Mouse (Mus musculus): ENCODE data around the gene Olfr544. TPM values are rescaled to one million over a fixed set of nuclear protein-coding genes. Genes with fewer than 3 reads are reported as not detected.

Gene Olfr544
- total RNA-seq, 2 experiments from 2014 or later = not detected

DNA sequence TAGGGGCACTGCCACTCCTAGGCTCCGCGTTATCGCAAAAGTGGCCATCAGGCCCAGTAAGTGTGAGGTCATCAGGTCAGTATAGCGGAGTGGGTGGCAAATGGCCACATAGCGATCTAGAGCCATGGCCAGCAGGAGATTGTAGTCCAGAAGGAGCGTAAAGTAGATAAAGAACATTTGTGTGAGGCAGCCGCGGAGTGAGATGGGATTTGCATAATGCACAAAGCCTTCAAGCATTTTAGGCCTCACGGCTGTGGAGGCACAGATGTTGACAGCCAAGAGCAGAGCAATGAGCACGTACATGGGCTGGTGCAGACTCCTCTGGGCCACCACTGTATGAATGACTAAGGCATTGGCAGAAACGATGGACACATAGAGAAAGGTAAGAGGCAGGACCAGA lies 10.7 kb downstream of the Olfr544 start:
- no peak for DNase-seq

DNA sequence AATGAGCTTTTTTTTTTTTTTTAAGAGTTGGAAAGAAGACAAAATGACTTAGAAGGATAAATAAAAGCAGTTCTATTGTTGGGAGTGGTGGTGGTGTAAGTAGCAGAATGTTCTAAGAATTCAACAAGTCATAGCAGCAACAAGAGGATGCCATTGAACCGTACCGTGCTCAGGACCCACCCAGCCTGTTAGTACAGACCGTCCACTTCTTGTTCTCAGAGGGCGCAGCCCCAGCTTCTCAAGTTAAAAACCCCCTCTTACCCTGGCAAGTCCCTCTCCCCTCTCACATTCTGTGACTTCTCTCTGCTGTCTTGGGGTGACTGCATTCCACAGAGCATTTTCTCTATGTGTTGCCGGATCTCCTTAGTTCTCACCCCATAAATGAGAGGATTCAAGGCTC lies 11.5 kb downstream of the Olfr544 start:
- no peak for DNase-seq

DNA sequence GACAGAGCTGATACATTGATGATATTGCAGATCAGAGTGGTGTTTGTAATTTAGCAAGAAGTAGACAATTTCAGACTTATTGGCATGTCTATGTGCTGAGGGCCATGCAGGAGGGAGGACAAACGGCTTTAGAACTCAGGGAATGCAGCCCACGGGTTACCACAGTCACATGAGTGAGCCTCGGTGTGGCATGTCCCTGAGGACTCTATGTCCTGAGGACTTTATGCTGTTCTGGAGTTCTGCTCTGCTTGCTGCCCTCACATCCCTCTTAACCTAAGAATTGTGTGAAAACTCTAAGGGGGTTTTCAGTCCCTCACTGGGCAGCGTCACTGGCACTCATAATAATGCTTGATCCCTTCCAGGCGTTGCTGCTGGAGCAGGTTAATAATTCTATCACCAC lies 15.4 kb downstream of the Olfr544 start:
- no peak for DNase-seq

DNA sequence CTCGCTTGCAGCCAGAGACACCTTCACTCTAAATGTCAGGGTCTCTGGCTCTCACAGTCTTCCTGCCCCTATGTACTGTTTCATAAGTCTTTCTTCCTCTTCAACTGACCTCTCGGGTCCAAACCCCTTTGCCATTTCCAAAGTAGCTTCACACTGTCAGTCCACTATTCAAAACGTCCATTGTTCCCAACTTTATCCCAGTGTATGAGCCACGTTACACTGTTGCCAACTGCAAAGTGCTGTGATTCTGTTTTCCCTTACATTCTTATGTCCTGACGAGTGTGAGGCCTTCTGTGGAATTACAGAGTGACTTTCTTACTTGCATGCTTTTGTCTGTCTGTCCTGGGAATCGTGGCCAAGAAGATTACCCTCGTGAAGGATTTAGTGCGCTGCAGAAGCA lies 20.5 kb downstream of the Olfr544 start:
- DNase-seq = no peak

DNA sequence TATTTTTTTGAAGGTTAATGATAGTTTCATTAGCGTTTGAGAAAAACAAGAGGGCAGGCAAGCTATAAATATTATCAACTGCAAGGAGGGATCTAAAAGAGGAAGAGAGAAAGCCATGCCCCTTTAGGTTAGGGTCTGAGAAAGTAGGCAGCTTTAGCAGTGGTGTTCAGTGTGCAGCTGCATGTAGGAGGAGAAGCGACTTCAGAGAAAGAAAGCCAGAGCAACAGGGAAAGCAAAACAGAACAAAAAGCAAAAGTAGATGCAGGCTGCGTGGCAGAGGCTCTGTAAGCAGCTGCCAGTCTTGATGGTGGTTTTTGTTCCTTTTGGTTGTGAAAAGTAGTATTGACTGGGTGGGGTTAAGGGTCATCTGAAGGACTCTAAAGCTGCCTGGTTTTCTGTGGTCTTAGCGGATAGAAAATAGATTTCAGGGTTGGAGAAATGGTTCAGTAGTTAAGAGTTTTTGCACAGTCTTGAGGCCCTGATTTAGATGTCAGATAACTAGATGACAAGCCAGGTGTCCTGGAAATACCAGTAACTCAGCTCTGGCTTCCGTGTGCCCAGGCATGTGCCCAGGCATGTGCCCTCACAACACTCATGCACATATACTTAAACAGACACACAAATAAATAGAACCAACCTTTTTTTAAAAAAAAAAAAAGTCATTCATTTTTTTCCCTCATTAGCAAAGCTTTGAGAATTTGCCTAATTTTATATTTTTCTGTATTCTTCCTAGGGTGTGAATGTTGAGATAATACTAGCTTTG lies 29.3 kb downstream of the Olfr544 start:
- DNase-seq = no peak

- DNase-seq = no peak
Observed at GRCm38 (mm10) chr7:102446438-102446837, 41.7 kb downstream of the Olfr544 start.

GRCm38 (mm10) chr7:102444301-102444700 lies 43.8 kb downstream of the Olfr544 start:
- DNase-seq = no peak

GRCm38 (mm10) chr7:102442432-102442831 lies 45.7 kb downstream of the Olfr544 start:
- no peak for DNase-seq

- peak; percentile 87 for DNase-seq
Observed at GRCm38 (mm10) chr7:102441657-102442391, 46.3 kb downstream of the Olfr544 start, which contains the start of gene Rrm1. Rrm1 (plus strand) TSS chr7:102441695.

DNA sequence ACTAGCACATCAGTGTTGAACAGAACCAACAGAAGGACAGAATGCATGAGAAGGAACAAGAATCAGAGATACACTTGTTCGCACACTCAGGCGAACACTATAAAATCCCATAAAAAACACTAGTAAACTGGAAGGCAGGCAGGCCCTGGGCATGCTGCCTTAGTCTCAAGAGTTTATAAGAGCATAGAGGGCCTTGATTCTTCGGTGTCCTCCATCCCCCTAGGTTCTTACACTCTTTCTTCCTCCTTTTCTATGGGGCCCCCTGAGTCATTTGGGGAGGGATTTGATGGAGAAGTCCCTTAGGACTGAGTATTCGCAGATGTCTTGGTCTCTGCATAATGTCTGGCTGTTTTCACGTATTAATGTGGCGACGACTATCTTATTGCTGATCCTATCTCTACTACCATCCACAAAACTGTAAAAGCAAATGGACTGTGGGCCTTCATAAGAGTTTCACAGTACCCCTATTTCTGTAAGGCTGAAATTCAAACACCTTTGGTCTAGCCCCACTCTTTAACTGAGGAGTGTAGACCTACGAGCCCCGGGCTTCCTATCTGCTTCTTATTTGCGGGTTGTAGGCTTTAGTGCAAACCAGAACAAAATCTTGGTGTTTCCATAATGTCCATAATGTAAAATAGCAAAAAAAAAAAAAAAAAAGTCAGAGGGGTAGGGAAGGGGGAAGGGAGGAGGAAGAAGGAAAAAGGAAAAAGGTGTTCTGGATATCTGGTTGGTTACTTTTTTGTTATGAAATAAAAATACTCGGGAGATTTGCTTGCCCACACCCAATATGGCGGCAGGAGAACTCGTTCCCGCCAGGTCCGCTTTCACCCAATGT lies 47.1 kb downstream of the Olfr544 start:
- no peak for DNase-seq

- no peak for DNase-seq
Observed at GRCm38 (mm10) chr7:102434344-102434743, 53.8 kb downstream of the Olfr544 start.

Other genes starting within 250 kb of the Olfr544 start
- gene Rhog, start 232.3 kb downstream of the Olfr544 start, total RNA-seq (2021) = 10 to 100 TPM; 23.9 to 30.1 TPM
- 100 to 1,000 TPM; 219 to 233 TPM for gene Stim1, start 220.5 kb downstream of the Olfr544 start, total RNA-seq (2021)
- gene Rrm1, start 46.6 kb downstream of the Olfr544 start, total RNA-seq (2021) = 10 to 100 TPM; 25.5 to 30.0 TPM
- not detected for gene Olfr543, start 6.6 kb downstream of the Olfr544 start, total RNA-seq (2021)
- gene Olfr545, start 11.3 kb upstream of the Olfr544 start, total RNA-seq (2021) = not detected
- gene Olfr547, start 46.4 kb upstream of the Olfr544 start, total RNA-seq (2021) = not detected
- gene Olfr548-ps1, start 52.6 kb upstream of the Olfr544 start, total RNA-seq (2021) = not detected
- gene Olfr549, start 61.6 kb upstream of the Olfr544 start, total RNA-seq (2021) = not detected
- 1 to 10 TPM; 4.4 to 4.6 TPM for gene Trim21, start 77.2 kb upstream of the Olfr544 start, total RNA-seq (2021)
- under 1 TPM; 0.09 TPM for gene Olfr550, start 83.1 kb upstream of the Olfr544 start, total RNA-seq (2021)
- gene Olfr551, start 103.6 kb upstream of the Olfr544 start, total RNA-seq (2021) = not detected
- gene Olfr552, start 109.5 kb upstream of the Olfr544 start, total RNA-seq (2021) = under 1 TPM in 1 of 2 experiments, not detected in 1; 0.07 TPM
- gene Olfr553, start 129.9 kb upstream of the Olfr544 start, total RNA-seq (2021) = not detected
- gene Olfr554, start 150.1 kb upstream of the Olfr544 start, total RNA-seq (2021) = not detected
- not detected for gene Olfr555, start 170.5 kb upstream of the Olfr544 start, total RNA-seq (2021)
- not detected for gene Olfr556, start 176.6 kb upstream of the Olfr544 start, total RNA-seq (2021)
- gene Trim68, start 199.0 kb upstream of the Olfr544 start, total RNA-seq (2021) = 1 to 10 TPM; 4.7 to 6.6 TPM
- gene Olfr557, start 207.6 kb upstream of the Olfr544 start, total RNA-seq (2021) = not detected
- 1 to 10 TPM; 3.4 to 3.8 TPM for gene Olfr558, start 213.9 kb upstream of the Olfr544 start, total RNA-seq (2021)
- gene Olfr33, start 230.8 kb upstream of the Olfr544 start, total RNA-seq (2021) = not detected
- gene Olfr559, start 239.2 kb upstream of the Olfr544 start, total RNA-seq (2021) = not detected